Mouse (Mus musculus): ENCODE results near the gene Aqp3. TPM values are rescaled to one million over a fixed set of nuclear protein-coding genes. Genes with fewer than 3 reads are reported as not detected.

The Aqp3 gene
- polyA plus RNA-seq, 1 experiment from 2014 or later, result 87.4 TPM

- Histone ChIP-seq H3K27ac (no peak overlapping the region), H3K27me3 (ENCODE audit: insufficient read depth, low read length) (no peaks in the 10 kb centered on the region), H3K4me2 (ENCODE audit: low read length) (no peak overlapping the region), H3K4me1 (replicated peaks; ENCODE audit: insufficient read depth, low read length) (no peaks in the 10 kb centered on the region), H3K4me3 (replicated peaks; ENCODE audit: low read depth, low read length) (no peak overlapping the region), H3K36me3 (ENCODE audit: insufficient read depth, low read length) (no peaks in the 10 kb centered on the region), H3K9ac (ENCODE audit: low read depth, low read length) (no peak overlapping the region), H3K9me3 (replicated peaks; ENCODE audit: low read length) (no peaks in the 10 kb centered on the region)
- ATAC-seq (replicated peaks; ENCODE audit: low FRiP score, low read depth), result no peak
- WGBS, result 77% methylated on average over 12 of the region's 12 CpGs
- TF ChIP-seq CTCF (IDR thresholded peaks at IDR 0.05; ENCODE audit: low read depth), result no peak
- no peak for DNase-seq (ENCODE audit: low spot score)
These were observed 24.8 kb downstream of the Aqp3 start for GRCm38 (mm10) chr4:41073008-41073817.

- no peaks in the 10 kb centered on the region for H3K4me1 ChIP-seq (replicated peaks; ENCODE audit: insufficient read depth, low read length)
- no peak overlapping the region for H3K4me2 ChIP-seq (ENCODE audit: low read length)
- no peaks in the 10 kb centered on the region for H3K27me3 ChIP-seq (ENCODE audit: insufficient read depth, low read length)
- no peak overlapping the region for H3K27ac ChIP-seq
- H3K9ac ChIP-seq (ENCODE audit: low read depth, low read length), result no peak overlapping the region
- ATAC-seq (replicated peaks; ENCODE audit: low FRiP score, low read depth) (no peak), DNase-seq (ENCODE audit: low spot score) (no peak)
- WGBS, result 67% methylated on average over 14 of the region's 14 CpGs
- no peak overlapping the region for H3K4me3 ChIP-seq (replicated peaks; ENCODE audit: low read depth, low read length)
- H3K9me3 ChIP-seq (replicated peaks; ENCODE audit: low read length), result no peaks in the 10 kb centered on the region
- TF ChIP-seq CTCF (IDR thresholded peaks at IDR 0.05; ENCODE audit: low read depth), result no peak
- H3K36me3 ChIP-seq (ENCODE audit: insufficient read depth, low read length), result no peaks in the 10 kb centered on the region
These were observed 26.2 kb downstream of the Aqp3 start for GRCm38 (mm10) chr4:41071500-41072429.

GRCm38 (mm10) chr4:41065196-41065595 is 32.8 kb downstream of the Aqp3 start:
- ATAC-seq (replicated peaks; ENCODE audit: low FRiP score, low read depth), result no peak

GRCm38 (mm10) chr4:41063894-41064673 is 33.9 kb downstream of the Aqp3 start:
- peak overlapping the region; percentile 28; the same call in 1 of the 2 replicates for H3K9ac ChIP-seq (ENCODE audit: low read depth, low read length)
- peak overlapping the region; percentile 31 for H3K4me2 ChIP-seq (ENCODE audit: low read length)
- 18% methylated on average over 16 of the region's 16 CpGs for WGBS
- no peaks in the 10 kb centered on the region for H3K27me3 ChIP-seq (ENCODE audit: insufficient read depth, low read length)
- ATAC-seq (replicated peaks; ENCODE audit: low FRiP score, low read depth), result 0 out of 2 replicates have a peak, but pooled peaks have one; percentile 40
- no peaks in the 10 kb centered on the region for H3K9me3 ChIP-seq (replicated peaks; ENCODE audit: low read length)
- peak; percentile 62 for TF ChIP-seq CTCF (IDR thresholded peaks at IDR 0.05; ENCODE audit: low read depth)
- H3K36me3 ChIP-seq (ENCODE audit: insufficient read depth, low read length), result no peaks in the 10 kb centered on the region
- H3K4me1 ChIP-seq (replicated peaks; ENCODE audit: insufficient read depth, low read length), result no peaks in the 10 kb centered on the region
- peak overlapping the region; percentile 66 for H3K27ac ChIP-seq
- no peak for DNase-seq (ENCODE audit: low spot score)
- H3K4me3 ChIP-seq (replicated peaks; ENCODE audit: low read depth, low read length), result no peak overlapping the region

More at GRCm38 (mm10) chr4:41065196-41065595, 32.8 kb downstream of the Aqp3 start:
- Histone ChIP-seq H3K4me2 (ENCODE audit: low read length) (no peak overlapping the region), H3K36me3 (ENCODE audit: insufficient read depth, low read length) (no peaks in the 10 kb centered on the region), H3K9me3 (replicated peaks; ENCODE audit: low read length) (no peaks in the 10 kb centered on the region), H3K4me1 (replicated peaks; ENCODE audit: insufficient read depth, low read length) (no peaks in the 10 kb centered on the region), H3K27ac (no peak overlapping the region), H3K9ac (ENCODE audit: low read depth, low read length) (no peak overlapping the region), H3K4me3 (replicated peaks; ENCODE audit: low read depth, low read length) (no peak overlapping the region), H3K27me3 (ENCODE audit: insufficient read depth, low read length) (no peaks in the 10 kb centered on the region)
- DNase-seq (ENCODE audit: low spot score), result no peak
- WGBS, result 78% methylated on average over 4 of the region's 4 CpGs
- TF ChIP-seq CTCF (IDR thresholded peaks at IDR 0.05; ENCODE audit: low read depth), result no peak

DNA sequence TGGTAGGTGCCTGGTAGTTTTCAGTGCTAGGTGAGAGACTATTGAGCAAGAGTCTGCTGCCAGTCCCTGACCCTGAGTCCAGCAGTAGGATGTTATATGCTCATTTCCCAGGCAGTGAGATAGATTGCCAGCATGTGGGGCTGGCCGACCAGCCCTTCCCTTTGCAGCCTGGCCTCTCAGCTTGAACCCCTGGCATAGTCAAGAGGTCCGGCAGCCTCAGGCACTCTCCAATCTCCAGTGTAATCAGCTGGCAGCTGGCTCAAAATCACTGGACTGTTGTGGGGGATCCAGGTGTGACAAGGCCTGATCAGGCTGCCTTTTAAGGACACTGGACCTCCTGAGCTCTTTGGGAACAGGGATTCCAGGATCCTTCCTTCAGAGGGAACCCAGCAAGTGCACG is 34.6 kb downstream of the Aqp3 start:
- 44% methylated on average over 3 of the region's 3 CpGs for WGBS
- no peak for TF ChIP-seq CTCF (IDR thresholded peaks at IDR 0.05; ENCODE audit: low read depth)
- H3K4me3 ChIP-seq (replicated peaks; ENCODE audit: low read depth, low read length), result no peak overlapping the region
- no peak overlapping the region for H3K9ac ChIP-seq (ENCODE audit: low read depth, low read length)
- DNase-seq (ENCODE audit: low spot score), result no peak
- H3K4me2 ChIP-seq (ENCODE audit: low read length), result no peak overlapping the region
- no peaks in the 10 kb centered on the region for H3K36me3 ChIP-seq (ENCODE audit: insufficient read depth, low read length)
- H3K9me3 ChIP-seq (replicated peaks; ENCODE audit: low read length), result no peaks in the 10 kb centered on the region
- H3K27me3 ChIP-seq (ENCODE audit: insufficient read depth, low read length), result no peaks in the 10 kb centered on the region
- no peaks in the 10 kb centered on the region for H3K4me1 ChIP-seq (replicated peaks; ENCODE audit: insufficient read depth, low read length)
- peak overlapping the region; percentile 66 for H3K27ac ChIP-seq
- peak; percentile 52; the same call in 1 of the 2 replicates for ATAC-seq (replicated peaks; ENCODE audit: low FRiP score, low read depth)
